Mouse (Mus musculus): ENCODE results near the gene Cutc.

- no peak for TF ChIP-seq CTCF (IDR thresholded peaks at IDR 0.05; ENCODE audit: control insufficient read depth, insufficient read depth, insufficient replicate concordance, low read depth, low read length)
- no peak for TF ChIP-seq POLR2A (IDR thresholded peaks at IDR 0.05; ENCODE audit: control insufficient read depth, low read depth, low read length)
These were observed 4.9 kb upstream of the Cutc start for GRCm38 (mm10) chr19:43747877-43748276.
